Mouse (Mus musculus) sigmoid colon, adult 10 weeks (tissue): ENCODE data around the gene Gm9817. TPM values are rescaled to one million over a fixed set of nuclear protein-coding genes. Genes with fewer than 3 reads are reported as not detected.

ENCODE experiments used
- polyA plus RNA-seq: library from polyadenylated mRNA; stranded (reverse); fragments of 350-450 nt; fragmentation: Illumina TruSeq; extraction: RNeasy Lipid Tissue Mini Kit (QIAGEN cat#74804); gene quantifications from one replicate; pipeline ENCODE4 v1.2.3, GENCODE M21; 2014; ENCODE audit warnings: low read depth, low replicate concordance

The Gm9817 gene
- polyA plus RNA-seq, result not detected

DNA sequence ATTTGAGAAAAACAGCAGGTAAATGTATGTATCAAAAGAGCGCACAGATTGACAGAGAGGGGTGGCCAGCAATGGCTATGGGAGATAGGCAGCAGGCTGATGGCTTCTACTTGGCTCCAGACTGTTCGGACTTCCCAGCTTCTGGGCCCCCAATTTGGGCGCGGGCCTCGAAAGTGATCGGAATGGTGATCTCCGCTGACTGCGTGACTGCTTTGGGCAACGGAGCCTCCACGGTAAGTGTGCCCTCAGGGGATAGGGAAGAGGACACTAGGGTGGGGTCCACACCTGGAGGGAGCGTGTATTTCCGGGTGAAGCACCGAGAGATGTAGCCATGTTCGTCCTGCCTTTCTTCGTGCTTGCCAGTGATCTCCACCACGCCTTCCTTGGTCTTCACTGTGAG, at the start of gene Gm9817:
TSS of gene Gm9817 (plus strand) at position 301 of the 400 bp plus-strand sequence.

Other genes starting within 250 kb of the Gm9817 start
- 4.1 TPM for gene Dtnbp1, start 76.5 kb upstream of the Gm9817 start, polyA plus RNA-seq